Mouse (Mus musculus): ENCODE results near the gene Adcy9.
A peak's percentile ranks its signal among the peaks of the same experiment; 100 is the strongest.
"Not testable (repeated sequence)": the region's sequence is repeated elsewhere in the genome, so short reads cannot be mapped to it uniquely, and the experiment has no call there.

Adcy9 gene

GRCm38 (mm10) chr16:4270911-4271310, 149.4 kb downstream of the Adcy9 start:
- DNase-seq (ENCODE audit: low spot score) = no peak

GRCm38 (mm10) chr16:4267857-4268666, 152.2 kb downstream of the Adcy9 start:
- peak; percentile 44 for DNase-seq (ENCODE audit: low spot score)

- no peak for DNase-seq (ENCODE audit: low spot score)
These were observed 152.8 kb downstream of the Adcy9 start for GRCm38 (mm10) chr16:4267453-4267852.

- no peak for DNase-seq (ENCODE audit: low spot score)
These were observed 154.9 kb downstream of the Adcy9 start for GRCm38 (mm10) chr16:4265351-4265750.

GRCm38 (mm10) chr16:4263486-4263885, 156.8 kb downstream of the Adcy9 start:
- DNase-seq (ENCODE audit: low spot score) = no peak

GRCm38 (mm10) chr16:4257546-4257945, 162.8 kb downstream of the Adcy9 start:
- no peak for DNase-seq (ENCODE audit: low spot score)

GRCm38 (mm10) chr16:4248791-4249190, 171.5 kb downstream of the Adcy9 start:
- DNase-seq (ENCODE audit: low spot score) = no peak

- not testable (repeated sequence) for DNase-seq (ENCODE audit: low spot score)
These were observed 175.1 kb downstream of the Adcy9 start for GRCm38 (mm10) chr16:4245241-4245640.
